Mouse (Mus musculus) hindbrain, postnatal 0 days (tissue): ENCODE results near the gene Zfp831. TPM values are rescaled to one million over a fixed set of nuclear protein-coding genes. Genes with fewer than 3 reads are reported as not detected.

Experiments used
- ATAC-seq: fragments of 200-750 bp; cut with Nextera tagmentation; 2 replicates; pipeline ENCODE4 v1.8.0; 2017; ENCODE audit warnings: mild to moderate bottlenecking, moderate TSS enrichment, moderate library complexity
- DNase-seq: peaks from one replicate; pipeline ENCODE4 v3.0.0-alpha.2; 2015; ENCODE audit warnings: low spot score
- H3K27ac ChIP-seq: fragments of 300-500 bp; sonication (generic); 2 replicates; pipeline ENCODE4 v1.5.1; 2014; ENCODE audit warnings: mild to moderate bottlenecking
- H3K27me3 ChIP-seq: fragments of 300-500 bp; sonication (generic); 2 replicates; pipeline ENCODE4 v1.6.1; 2014; ENCODE audit warnings: low read length, mixed read lengths; ENCODE audit not compliant: insufficient read depth
- H3K36me3 ChIP-seq: fragments of 300-500 bp; sonication (generic); 2 replicates; pipeline ENCODE4 v1.6.1; 2014; ENCODE audit warnings: low read length, mixed read lengths; ENCODE audit not compliant: insufficient read depth
- H3K4me1 ChIP-seq: fragments of 300-500 bp; sonication (generic); 2 replicates; pipeline ENCODE4 v1.6.1; 2014; ENCODE audit warnings: antibody characterized with exemption, low read length, mixed read lengths; ENCODE audit not compliant: insufficient read depth
- H3K4me2 ChIP-seq: fragments of 300-500 bp; sonication (generic); 2 replicates; pipeline ENCODE4 v1.6.1; 2014; ENCODE audit warnings: low read depth, mild to moderate bottlenecking, low read length, moderate library complexity, mixed read lengths
- H3K4me3 ChIP-seq: fragments of 300-500 bp; sonication (generic); 2 replicates; pipeline ENCODE4 v1.5.1; 2014; ENCODE audit warnings: low read length
- H3K9ac ChIP-seq: fragments of 300-500 bp; sonication (generic); replicated peaks from 2 replicates; pipeline ENCODE4 v1.6.1; 2014; ENCODE audit warnings: mild to moderate bottlenecking, low read length, moderate library complexity, mixed read lengths
- H3K9me3 ChIP-seq: fragments of 300-500 bp; sonication (generic); 2 replicates; pipeline ENCODE4 v1.6.1; 2016; ENCODE audit warnings: low read length, mixed read lengths
- CTCF ChIP-seq: IDR thresholded peaks from 2 replicates; pipeline ENCODE4 v1.5.1; 2016; ENCODE audit warnings: antibody characterized with exemption, control low read depth, low read depth
- WGBS: fragments of 180-500 bp; shearing (Covaris S2); extraction: QIAGEN DNeasy Blood & Tissue Kit; methylation state at CpG from one replicate; pipeline ENCODE4 v1.1.7; 2014; 5-methylcytosine and 5-hydroxymethylcytosine counted together
- polyA plus RNA-seq: library from polyadenylated mRNA; unstranded; fragments of >200 nt; fragmentation: Nextera tagmentation; extraction: Ambion mirVana; gene quantifications from 2 replicates; pipeline ENCODE4 v1.2.1, GENCODE M21; 2015
- total RNA-seq: library from RNA; depleted of rRNA; stranded (reverse); fragments of >200 nt; gene quantifications from 2 replicates; pipeline ENCODE4 v1.2.3, GENCODE M21; 2014; rRNA removed

Gene Zfp831
- total and polyA plus RNA-seq, 2 experiments from 2014 or later, result 0.05 TPM; not detected in 1

DNA sequence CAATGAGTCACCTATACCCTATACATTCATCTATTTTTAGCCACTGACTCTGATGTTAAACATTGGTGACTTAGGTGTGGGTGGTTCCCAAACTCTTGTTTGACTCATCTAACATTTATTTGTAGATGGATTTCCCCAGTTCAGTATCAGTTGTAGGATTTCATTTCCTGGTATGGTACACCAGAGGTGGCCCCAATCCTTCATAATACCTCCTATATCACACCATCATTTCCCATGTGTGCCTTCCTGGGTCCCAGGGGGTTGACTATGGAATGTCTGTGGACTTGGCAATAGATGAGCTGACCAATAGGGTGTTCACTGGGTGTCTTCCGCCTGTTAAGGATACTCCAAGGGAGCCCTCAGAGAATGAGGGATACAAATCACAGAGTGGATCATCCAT is 109.9 kb downstream of the Zfp831 start:
- no peak for TF ChIP-seq CTCF
- H3K9ac ChIP-seq, result no peak overlapping the region
- 86% methylated on average over 1 of the region's 1 CpGs for WGBS

DNA sequence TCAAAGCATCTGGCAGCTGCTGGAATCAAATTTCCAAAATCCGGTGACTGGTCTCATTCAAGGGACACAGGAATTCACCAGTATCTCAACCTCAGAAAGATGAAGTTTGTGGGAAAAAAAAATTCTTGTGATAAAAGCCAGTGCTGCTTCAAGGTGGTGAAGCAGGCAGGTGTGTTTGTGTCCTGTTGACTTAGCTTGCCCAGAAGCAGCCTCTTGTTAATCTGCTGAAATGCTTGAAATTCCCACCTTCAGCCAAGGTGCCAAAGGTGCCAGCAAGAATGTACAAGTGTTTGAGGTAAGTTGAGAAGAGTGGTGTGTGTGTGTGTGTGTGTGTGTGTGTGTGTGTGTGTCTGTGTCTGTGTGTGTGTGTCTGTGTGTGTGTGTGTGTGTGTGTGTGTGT is 110.9 kb downstream of the Zfp831 start:
- H3K27ac ChIP-seq, result no peak overlapping the region
- 79% methylated on average over 1 of the region's 1 CpGs for WGBS
- no peak overlapping the region for H3K9ac ChIP-seq
- DNase-seq (no peak), ATAC-seq (no peak)
- H3K4me1 ChIP-seq, result no peaks in the 10 kb centered on the region
- no peaks in the 10 kb centered on the region for H3K9me3 ChIP-seq
- no peak for TF ChIP-seq CTCF
- H3K4me3 ChIP-seq, result no peak overlapping the region
- H3K4me2 ChIP-seq, result no peak overlapping the region
- no peaks in the 10 kb centered on the region for H3K27me3 ChIP-seq
- no peaks in the 10 kb centered on the region for H3K36me3 ChIP-seq

More for the DNA sequence above, 109.9 kb downstream of the Zfp831 start:
- Histone ChIP-seq H3K4me1 (no peaks in the 10 kb centered on the region), H3K4me3 (no peak overlapping the region), H3K27ac (no peak overlapping the region), H3K27me3 (no peaks in the 10 kb centered on the region), H3K36me3 (no peaks in the 10 kb centered on the region), H3K4me2 (no peak overlapping the region), H3K9me3 (no peaks in the 10 kb centered on the region)
- DNase-seq, result no peak
- no peak for ATAC-seq

DNA sequence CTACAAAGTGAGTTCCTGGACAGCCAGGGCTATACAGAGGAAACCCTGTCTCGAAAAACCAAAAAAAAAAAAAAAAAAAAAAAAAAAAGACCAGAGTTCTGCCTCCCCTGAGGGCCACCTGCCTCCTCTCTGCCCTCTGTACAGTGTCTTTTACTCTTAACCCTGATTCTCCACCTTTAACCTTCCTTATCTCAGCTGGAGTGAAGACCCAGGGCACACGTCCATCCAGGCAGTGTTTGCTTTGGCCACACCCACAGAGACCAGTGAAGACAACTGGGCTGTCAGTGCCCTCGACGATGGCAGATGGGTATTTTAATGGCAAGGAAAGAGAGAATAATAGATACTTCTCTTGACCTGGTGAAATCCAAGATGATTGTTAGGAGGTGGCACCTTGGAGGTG is 115.9 kb downstream of the Zfp831 start:
- TF ChIP-seq CTCF, result no peak
- no peak overlapping the region for H3K27ac ChIP-seq
- no peaks in the 10 kb centered on the region for H3K9me3 ChIP-seq
- 75% methylated on average over 4 of the region's 4 CpGs for WGBS
- no peaks in the 10 kb centered on the region for H3K36me3 ChIP-seq
- no peaks in the 10 kb centered on the region for H3K4me1 ChIP-seq
- ATAC-seq, result no peak
- no peak overlapping the region for H3K4me3 ChIP-seq
- H3K4me2 ChIP-seq, result no peak overlapping the region
- H3K9ac ChIP-seq, result no peak overlapping the region
- DNase-seq, result no peak
- 0 out of 2 replicates have a peak, but pooled peaks cover 9% of the 10 kb centered on the region for H3K27me3 ChIP-seq

Other genes starting within 250 kb of the Zfp831 start
- gene Nelfcd, start 227.7 kb upstream of the Zfp831 start, total RNA-seq, result 53.4 and 72.6 TPM in 2 replicates
- gene Nelfcd, start 227.7 kb upstream of the Zfp831 start, polyA plus RNA-seq, result 93.8 and 94.4 TPM in 2 replicates
- 66.9 and 67.0 TPM in 2 replicates for gene Ctsz, start 204.5 kb upstream of the Zfp831 start, total RNA-seq
- 69.7 and 72.3 TPM in 2 replicates for gene Ctsz, start 204.5 kb upstream of the Zfp831 start, polyA plus RNA-seq
- gene Tubb1, start 192.8 kb upstream of the Zfp831 start, total RNA-seq, result 1.0 TPM in 1 of 2 replicates, not detected in the other
- gene Tubb1, start 192.8 kb upstream of the Zfp831 start, polyA plus RNA-seq, result 0.13 TPM in 1 of 2 replicates, not detected in the other
- gene Atp5e, start 179.4 kb upstream of the Zfp831 start, total RNA-seq, result 397 and 488 TPM in 2 replicates
- gene Atp5e, start 179.4 kb upstream of the Zfp831 start, polyA plus RNA-seq, result 925 and 953 TPM in 2 replicates
- gene Prelid3b, start 170.5 kb upstream of the Zfp831 start, total RNA-seq, result 50.0 and 50.9 TPM in 2 replicates
- gene Prelid3b, start 170.5 kb upstream of the Zfp831 start, polyA plus RNA-seq, result 90.5 and 91.9 TPM in 2 replicates
- gene Edn3, start 117.1 kb downstream of the Zfp831 start, total RNA-seq, result 3.5 and 5.1 TPM in 2 replicates
- 5.9 and 7.5 TPM in 2 replicates for gene Edn3, start 117.1 kb downstream of the Zfp831 start, polyA plus RNA-seq